Mouse (Mus musculus): Measurements from ENCODE around the gene Mthfd1l.

- TF ChIP-seq CTCF (conservative IDR thresholded peaks at IDR 0.05; ENCODE audit: low read length) (no peak), POU5F1 (IDR thresholded peaks at IDR 0.05; ENCODE audit: borderline replicate concordance, low read length) (no peak), NANOG (IDR thresholded peaks at IDR 0.05; ENCODE audit: borderline replicate concordance, low read length) (no peak)
Measured at GRCm38 (mm10) chr10:4135100-4135764, 162.3 kb downstream of the Mthfd1l start.
